Mouse (Mus musculus) lung, postnatal 36 days (tissue): Measurements from ENCODE around the gene Smok3a.
"Not testable (repeated sequence)": the region's sequence is repeated elsewhere in the genome, so short reads cannot be mapped to it uniquely, and the experiment has no call there.

ENCODE experiments used
- DNase-seq: peaks from one replicate; pipeline ENCODE4 v3.0.0; 2022; ENCODE audit warnings: mixed read lengths

The Smok3a gene

GRCm38 (mm10) chr5:138020961-138021479, at the start of gene Smok3a, which contains the start of gene Smok3b:
Smok3a (plus strand) TSS chr5:138021261.
Smok3b (plus strand) TSS chr5:138021429.
- DNase-seq = not testable (repeated sequence)

- no peak for DNase-seq
Measured at GRCm38 (mm10) chr5:137973161-137973560, 47.9 kb upstream of the Smok3a start.

GRCm38 (mm10) chr5:137973738-137974137, 47.3 kb upstream of the Smok3a start:
- no peak for DNase-seq

- DNase-seq = no peak
Measured at GRCm38 (mm10) chr5:137974724-137975123, 46.3 kb upstream of the Smok3a start.

- no peak for DNase-seq
Measured at GRCm38 (mm10) chr5:137975434-137975833, 45.6 kb upstream of the Smok3a start.

- DNase-seq = no peak
Measured at GRCm38 (mm10) chr5:137977291-137977690, 43.8 kb upstream of the Smok3a start.

GRCm38 (mm10) chr5:137979081-137979480, 42.0 kb upstream of the Smok3a start:
- DNase-seq = no peak

- DNase-seq = peak; percentile 26
Measured at GRCm38 (mm10) chr5:137981300-137981699, 39.8 kb upstream of the Smok3a start, which contains the start of gene Azgp1. Azgp1 (plus strand) TSS chr5:137981520.

GRCm38 (mm10) chr5:137986351-137986750, 34.7 kb upstream of the Smok3a start:
- no peak for DNase-seq

GRCm38 (mm10) chr5:138009437-138009836, 11.6 kb upstream of the Smok3a start:
- no peak for DNase-seq

GRCm38 (mm10) chr5:138012382-138012781, 8.7 kb upstream of the Smok3a start:
- no peak for DNase-seq

GRCm38 (mm10) chr5:138016530-138016929, 4.5 kb upstream of the Smok3a start:
- DNase-seq = no peak

- no peak for DNase-seq
Measured at GRCm38 (mm10) chr5:138016997-138017396, 4.1 kb upstream of the Smok3a start.

- not testable (repeated sequence) for DNase-seq
Measured at GRCm38 (mm10) chr5:138019577-138019976, 1.5 kb upstream of the Smok3a start.

GRCm38 (mm10) chr5:138052894-138053293, 31.8 kb downstream of the Smok3a start, which contains the start of gene Smok3c:
Smok3c (plus strand) TSS chr5:138053194.
- not testable (repeated sequence) for DNase-seq

- DNase-seq = no peak
Measured at GRCm38 (mm10) chr5:138073803-138074202, 52.7 kb downstream of the Smok3a start.

- DNase-seq = no peak
Measured at GRCm38 (mm10) chr5:138075684-138076083, 54.6 kb downstream of the Smok3a start.

GRCm38 (mm10) chr5:138076148-138076547, 55.1 kb downstream of the Smok3a start:
- DNase-seq = no peak

GRCm38 (mm10) chr5:138080456-138080855, 59.4 kb downstream of the Smok3a start:
- DNase-seq = no peak

GRCm38 (mm10) chr5:138081446-138081845, 60.4 kb downstream of the Smok3a start:
- no peak for DNase-seq

- DNase-seq = no peak
Measured at GRCm38 (mm10) chr5:138083318-138083900, 62.3 kb downstream of the Smok3a start.

GRCm38 (mm10) chr5:138083936-138084335, 62.9 kb downstream of the Smok3a start:
- DNase-seq = no peak
